Mouse (Mus musculus) embryonic stem cell, embryonic (primary cell): ENCODE data around the gene Rapgef1.

Source experiments
- CTCF ChIA-PET, 4 experiments: fragments of 300-600 bp in 2 of 4; fragments of 350-600 bp in 2 of 4; sonication (Branson Sonifier 250); formaldehyde crosslinking; loops; one replicate each; lab custom pipeline; 2022; ENCODE audit warnings: inconsistent platforms in 2 of 4; lab: Charles Lee
- POLR2A ChIA-PET, 4 experiments: fragments of 300-600 bp in 2 of 4; fragments of 350-600 bp in 2 of 4; sonication (Branson Sonifier 250); formaldehyde crosslinking; loops; one replicate each; lab custom pipeline; 2022; ENCODE audit warnings: antibody characterized with exemption in 4 of 4, inconsistent platforms in 1 of 4; lab: Charles Lee

The Rapgef1 gene

GRCm38 (mm10) chr2:29781256-29781655 lies 161.7 kb downstream of the Rapgef1 start:
- POLR2A ChIA-PET = interaction anchor here (0.6 to 14.6 kb wide), 19 partner anchors 10 to 652 kb away, joined by 3 to 195 read pairs (median 6); partner anchors contain the start of gene Slc27a4 (in 2 of the 4)
- CTCF ChIA-PET = interaction anchor here in 3 of 4 experiments (0.6 to 2.0 kb wide), 5 partner anchors 10 to 991 kb away, joined by 3 to 7 read pairs (median 5); partner anchors contain the start of gene Slc27a4 (in 1 of the 3)

- POLR2A ChIA-PET = interaction anchor here in 3 of 4 experiments (0.6 to 14.6 kb wide), 40 partner anchors 10 to 742 kb away, joined by 3 to 195 read pairs (median 4); partner anchors contain the start of genes Slc27a4 (in 3 of the 3), Cercam (in 2 of the 3), Gm13420 (in 1 of the 3) and Tbc1d13 (in 1 of the 3)
- CTCF ChIA-PET = interaction anchor here in 2 of 4 experiments (0.9 to 1.4 kb wide), 5 partner anchors 14 to 75 kb away, joined by 3 to 4 read pairs (median 3); no protein-coding TSS in a partner anchor
These were observed 164.8 kb downstream of the Rapgef1 start for GRCm38 (mm10) chr2:29784290-29784689.

GRCm38 (mm10) chr2:29787104-29787917 lies 167.8 kb downstream of the Rapgef1 start, which contains the start of gene Coq4:
TSS of gene Coq4 (plus strand) at chr2:29787493.
- ChIA-PET POLR2A (interaction anchor here in 3 of 4 experiments (0.5 to 14.6 kb wide), 38 partner anchors 9 to 1355 kb away, joined by 3 to 195 read pairs (median 4); partner anchors contain the start of genes Slc27a4 (in 3 of the 3) and Urm1 (in 1 of the 3)), CTCF (interaction anchor here (0.6 to 2.0 kb wide), 12 partner anchors 10 to 1404 kb away, joined by 3 to 14 read pairs (median 5); partner anchors contain the start of gene Odf2 (in 1 of the 4))

- ChIA-PET POLR2A (interaction anchor here in 3 of 4 experiments (0.5 to 14.6 kb wide), 19 partner anchors 9 to 659 kb away, joined by 3 to 195 read pairs (median 4); partner anchors contain the start of genes Slc27a4 (in 3 of the 3) and Urm1 (in 1 of the 3)), CTCF (interaction anchor here in 2 of 4 experiments (1.2 to 2.0 kb wide), 4 partner anchors 11 to 29 kb away, joined by 4 to 7 read pairs (median 6); no protein-coding TSS in a partner anchor)
These were observed 168.6 kb downstream of the Rapgef1 start, which contains the start of gene Trub2 for GRCm38 (mm10) chr2:29787937-29788681. TSS of gene Trub2 (minus strand) at chr2:29788502.
